Mouse (Mus musculus): Measurements from ENCODE around the gene Slc16a6. TPM values are rescaled to one million over a fixed set of nuclear protein-coding genes. Genes with fewer than 3 reads are reported as not detected.
A peak's percentile ranks its signal among the peaks of the same experiment; 100 is the strongest.

Gene Slc16a6
- total RNA-seq, 1 experiment from 2014 or later = 9.4 TPM

- no peak for ATAC-seq (replicated peaks in 1 of 2; ENCODE audit: insufficient read depth in 1 of 2, low FRiP score in 2 of 2, low TSS enrichment in 1 of 2, low read depth in 1 of 2, poor library complexity in 2 of 2, severe bottlenecking in 2 of 2)
Measured at GRCm38 (mm10) chr11:109491844-109492243, 18.4 kb upstream of the Slc16a6 start.

GRCm38 (mm10) chr11:109489763-109490162 is 16.4 kb upstream of the Slc16a6 start:
- no peak for ATAC-seq (replicated peaks in 1 of 2; ENCODE audit: insufficient read depth in 1 of 2, low FRiP score in 2 of 2, low TSS enrichment in 1 of 2, low read depth in 1 of 2, poor library complexity in 2 of 2, severe bottlenecking in 2 of 2)

- peak in 1 of 2 experiments; percentile 22; a peak in 1 of 4 replicates for ATAC-seq (replicated peaks in 1 of 2; ENCODE audit: insufficient read depth in 1 of 2, low FRiP score in 2 of 2, low TSS enrichment in 1 of 2, low read depth in 1 of 2, poor library complexity in 2 of 2, severe bottlenecking in 2 of 2)
Measured at GRCm38 (mm10) chr11:109487991-109488684, 14.7 kb upstream of the Slc16a6 start.

- no peak for ATAC-seq (replicated peaks in 1 of 2; ENCODE audit: insufficient read depth in 1 of 2, low FRiP score in 2 of 2, low TSS enrichment in 1 of 2, low read depth in 1 of 2, poor library complexity in 2 of 2, severe bottlenecking in 2 of 2)
Measured at GRCm38 (mm10) chr11:109487111-109487510, 13.7 kb upstream of the Slc16a6 start.

GRCm38 (mm10) chr11:109485398-109486045 is 12.1 kb upstream of the Slc16a6 start:
- ATAC-seq (replicated peaks in 1 of 2; ENCODE audit: insufficient read depth in 1 of 2, low FRiP score in 2 of 2, low TSS enrichment in 1 of 2, low read depth in 1 of 2, poor library complexity in 2 of 2, severe bottlenecking in 2 of 2) = peak in 1 of 2 experiments; percentile 39; a peak in 1 of 4 replicates

- peak in 1 of 2 experiments; percentile 79; a peak in 2 of 4 replicates for ATAC-seq (replicated peaks in 1 of 2; ENCODE audit: insufficient read depth in 1 of 2, low FRiP score in 2 of 2, low TSS enrichment in 1 of 2, low read depth in 1 of 2, poor library complexity in 2 of 2, severe bottlenecking in 2 of 2)
Measured at GRCm38 (mm10) chr11:109480440-109480839, 7.0 kb upstream of the Slc16a6 start.

- ATAC-seq (replicated peaks in 1 of 2; ENCODE audit: insufficient read depth in 1 of 2, low FRiP score in 2 of 2, low TSS enrichment in 1 of 2, low read depth in 1 of 2, poor library complexity in 2 of 2, severe bottlenecking in 2 of 2) = peak; percentile 59 to 80
Measured at GRCm38 (mm10) chr11:109479575-109480285, 6.3 kb upstream of the Slc16a6 start.

GRCm38 (mm10) chr11:109477606-109478380 is 4.4 kb upstream of the Slc16a6 start:
- ATAC-seq (replicated peaks in 1 of 2; ENCODE audit: insufficient read depth in 1 of 2, low FRiP score in 2 of 2, low TSS enrichment in 1 of 2, low read depth in 1 of 2, poor library complexity in 2 of 2, severe bottlenecking in 2 of 2) = no peak

GRCm38 (mm10) chr11:109476653-109477052 is 3.3 kb upstream of the Slc16a6 start:
- no peak for ATAC-seq (replicated peaks in 1 of 2; ENCODE audit: insufficient read depth in 1 of 2, low FRiP score in 2 of 2, low TSS enrichment in 1 of 2, low read depth in 1 of 2, poor library complexity in 2 of 2, severe bottlenecking in 2 of 2)

- no peak for ATAC-seq (replicated peaks in 1 of 2; ENCODE audit: insufficient read depth in 1 of 2, low FRiP score in 2 of 2, low TSS enrichment in 1 of 2, low read depth in 1 of 2, poor library complexity in 2 of 2, severe bottlenecking in 2 of 2)
Measured at GRCm38 (mm10) chr11:109476241-109476640, 2.8 kb upstream of the Slc16a6 start.

- no peak for ATAC-seq (replicated peaks in 1 of 2; ENCODE audit: insufficient read depth in 1 of 2, low FRiP score in 2 of 2, low TSS enrichment in 1 of 2, low read depth in 1 of 2, poor library complexity in 2 of 2, severe bottlenecking in 2 of 2)
Measured at GRCm38 (mm10) chr11:109475717-109476116, 2.3 kb upstream of the Slc16a6 start.

- ATAC-seq (replicated peaks in 1 of 2; ENCODE audit: insufficient read depth in 1 of 2, low FRiP score in 2 of 2, low TSS enrichment in 1 of 2, low read depth in 1 of 2, poor library complexity in 2 of 2, severe bottlenecking in 2 of 2) = no peak
Measured at GRCm38 (mm10) chr11:109474836-109475235, 1.4 kb upstream of the Slc16a6 start.

GRCm38 (mm10) chr11:109474086-109474742 is 816 bp upstream of the Slc16a6 start:
- 0 out of 4 replicates have a peak, but pooled peaks of 1 of the 2 experiments have one; percentile 8 for ATAC-seq (replicated peaks in 1 of 2; ENCODE audit: insufficient read depth in 1 of 2, low FRiP score in 2 of 2, low TSS enrichment in 1 of 2, low read depth in 1 of 2, poor library complexity in 2 of 2, severe bottlenecking in 2 of 2)

- ATAC-seq (replicated peaks in 1 of 2; ENCODE audit: insufficient read depth in 1 of 2, low FRiP score in 2 of 2, low TSS enrichment in 1 of 2, low read depth in 1 of 2, poor library complexity in 2 of 2, severe bottlenecking in 2 of 2) = no peak
Measured at GRCm38 (mm10) chr11:109472821-109473170, 602 bp downstream of the Slc16a6 start.

- peak in 1 of 2 experiments; percentile 31; a peak in 2 of 4 replicates for ATAC-seq (replicated peaks in 1 of 2; ENCODE audit: insufficient read depth in 1 of 2, low FRiP score in 2 of 2, low TSS enrichment in 1 of 2, low read depth in 1 of 2, poor library complexity in 2 of 2, severe bottlenecking in 2 of 2)
Measured at GRCm38 (mm10) chr11:109472171-109472691, 1.2 kb downstream of the Slc16a6 start.

GRCm38 (mm10) chr11:109470921-109471861 is 2.2 kb downstream of the Slc16a6 start:
- no peak for ATAC-seq (replicated peaks in 1 of 2; ENCODE audit: insufficient read depth in 1 of 2, low FRiP score in 2 of 2, low TSS enrichment in 1 of 2, low read depth in 1 of 2, poor library complexity in 2 of 2, severe bottlenecking in 2 of 2)
